Mouse (Mus musculus): ENCODE measurements around the gene Clk3. TPM values are rescaled to one million over a fixed set of nuclear protein-coding genes. Genes with fewer than 3 reads are reported as not detected.

Gene Clk3
- polyA plus RNA-seq, 1 experiment from 2014 or later: 57.1 TPM

DNA sequence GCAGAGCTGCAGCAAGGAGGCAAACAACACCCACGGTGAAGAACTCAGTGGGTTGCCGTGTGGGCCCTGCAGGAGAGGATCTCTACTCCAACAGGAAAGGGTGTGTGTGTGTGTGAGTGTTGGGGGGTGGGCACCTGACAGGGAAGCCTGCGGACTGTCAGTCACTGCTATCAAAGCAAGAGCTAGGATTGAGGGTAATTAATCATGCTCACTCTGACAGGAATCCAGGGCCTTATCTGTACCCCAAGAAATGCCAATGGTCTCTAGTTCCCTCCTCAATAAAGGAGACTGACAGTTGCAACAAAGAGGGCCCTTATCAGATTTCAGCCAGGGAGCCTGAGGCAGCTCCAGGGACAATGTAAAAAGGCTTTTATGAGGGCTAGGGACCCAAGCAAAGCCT is 37.4 kb upstream of the Clk3 start:
- 18% methylated on average over 3 of the region's 3 CpGs for WGBS
- Histone ChIP-seq H3K36me3 (peaks cover 22% of the 10 kb centered on the region), H3K9me3 (no peaks in the 10 kb centered on the region), H3K4me2 (no peak overlapping the region), H3K27me3 (replicated peaks) (no peaks in the 10 kb centered on the region), H3K9ac (peak overlapping the region; percentile 56), H3K4me3 (no peak overlapping the region), H3K4me1 (peaks cover 93% of the 10 kb centered on the region), H3K27ac (replicated peaks) (peak overlapping the region; percentile 68)
- no peak for ATAC-seq (ENCODE audit: extremely low read depth, insufficient number of reproducible peaks, low FRiP score, low TSS enrichment)

DNA sequence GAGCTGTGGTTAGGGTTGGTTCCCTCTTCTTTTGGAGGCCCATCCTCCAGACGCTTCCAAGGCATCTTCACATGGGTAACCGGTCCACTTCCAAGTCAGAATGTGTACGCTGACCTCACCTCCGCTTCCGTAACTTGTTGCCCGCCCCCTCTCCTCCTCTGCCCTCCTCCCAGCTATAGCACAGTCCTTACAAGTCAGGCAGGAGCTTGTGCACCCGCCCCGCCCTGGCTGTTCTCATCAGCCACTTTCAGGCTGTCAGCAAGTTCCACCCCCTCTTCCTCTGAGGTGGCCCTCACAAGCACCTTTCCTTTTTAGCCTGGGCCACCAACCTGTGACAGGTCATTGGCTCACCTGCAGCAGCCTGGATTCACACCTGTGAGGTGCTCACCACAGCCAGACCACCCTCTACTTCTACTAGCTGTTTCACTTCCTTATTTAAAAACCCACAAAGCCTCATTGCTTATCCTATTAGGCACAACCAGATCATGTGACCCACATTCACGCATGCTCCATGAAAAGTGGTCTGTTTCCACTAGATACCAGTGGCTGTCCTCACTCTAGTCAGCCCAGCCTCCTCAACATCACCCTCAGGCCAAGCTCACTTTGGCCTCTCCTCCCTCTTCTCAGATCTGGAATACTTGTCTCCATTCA is 34.8 kb upstream of the Clk3 start:
- H3K27me3 ChIP-seq (replicated peaks): no peaks in the 10 kb centered on the region
- H3K36me3 ChIP-seq: peaks cover 37% of the 10 kb centered on the region
- H3K9ac ChIP-seq: no peak overlapping the region
- no peaks in the 10 kb centered on the region for H3K9me3 ChIP-seq
- H3K4me3 ChIP-seq: no peak overlapping the region
- WGBS: 40% methylated on average over 9 of the region's 9 CpGs
- H3K27ac ChIP-seq (replicated peaks): peak overlapping the region; percentile 6; the same call in 1 of the 2 replicates
- H3K4me2 ChIP-seq: peak overlapping the region; percentile 47
- H3K4me1 ChIP-seq: peaks cover 69% of the 10 kb centered on the region
- ATAC-seq (ENCODE audit: extremely low read depth, insufficient number of reproducible peaks, low FRiP score, low TSS enrichment): peak; percentile 14; the same call in 1 of the 2 replicates

DNA sequence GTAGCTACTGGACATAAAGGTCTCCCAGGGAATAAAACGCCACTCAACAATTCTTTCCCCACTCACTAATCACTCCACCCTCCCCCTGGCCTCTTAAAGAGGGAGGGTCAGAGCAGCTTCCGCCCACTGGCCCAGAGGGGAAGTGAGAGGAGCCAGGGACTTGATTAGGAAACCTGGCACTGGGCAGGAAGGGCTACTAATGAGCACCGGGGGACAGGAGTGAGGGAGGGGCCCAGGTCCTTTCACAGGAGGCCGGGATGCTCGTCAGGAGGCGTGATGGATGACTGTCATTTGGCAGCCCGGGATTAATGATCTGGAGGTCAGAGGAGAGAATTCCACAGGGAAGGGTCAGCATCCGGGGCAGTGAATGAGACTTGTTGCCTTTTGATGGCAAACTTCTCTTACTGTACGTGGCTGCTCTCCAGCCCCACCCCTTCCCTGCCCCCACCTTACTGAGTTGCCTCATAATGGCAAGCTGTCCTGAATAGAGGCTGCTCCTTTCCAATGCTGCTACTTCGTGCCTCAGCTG is 33.1 kb upstream of the Clk3 start:
- no peaks in the 10 kb centered on the region for H3K9me3 ChIP-seq
- H3K27me3 ChIP-seq (replicated peaks): no peaks in the 10 kb centered on the region
- peak overlapping the region; percentile 31 for H3K4me2 ChIP-seq
- H3K4me1 ChIP-seq: peaks cover 55% of the 10 kb centered on the region
- peak overlapping the region; percentile 57 for H3K9ac ChIP-seq
- H3K36me3 ChIP-seq: peaks cover 54% of the 10 kb centered on the region
- H3K4me3 ChIP-seq: no peak overlapping the region
- WGBS: 8% methylated on average over 10 of the region's 10 CpGs
- H3K27ac ChIP-seq (replicated peaks): peak overlapping the region; percentile 21
- peak; percentile 33; the same call in 1 of the 2 replicates for ATAC-seq (ENCODE audit: extremely low read depth, insufficient number of reproducible peaks, low FRiP score, low TSS enrichment)

DNA sequence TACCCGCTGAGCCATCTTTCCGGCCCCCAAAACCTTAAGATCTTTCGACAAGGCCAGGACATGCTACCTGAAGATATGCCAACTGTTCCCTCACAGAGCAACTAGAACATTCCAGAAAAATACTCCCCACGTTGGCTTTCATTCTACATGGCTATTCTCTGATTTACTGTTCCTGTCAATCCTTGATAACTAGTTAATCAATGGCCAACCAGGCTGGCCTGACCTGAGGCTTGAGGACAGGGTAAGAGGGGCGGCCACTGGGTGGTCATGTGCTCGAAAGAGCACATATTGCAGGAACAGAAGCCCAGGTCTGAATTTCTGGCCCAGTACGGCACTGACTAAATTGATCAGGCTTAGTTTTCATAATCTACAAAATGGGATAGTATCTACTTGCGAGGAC is 31.8 kb upstream of the Clk3 start:
- Histone ChIP-seq H3K36me3 (peaks cover 67% of the 10 kb centered on the region), H3K27me3 (replicated peaks) (no peaks in the 10 kb centered on the region), H3K4me2 (no peak overlapping the region), H3K9me3 (no peaks in the 10 kb centered on the region), H3K27ac (replicated peaks) (no peak overlapping the region), H3K4me1 (peaks cover 41% of the 10 kb centered on the region), H3K9ac (no peak overlapping the region), H3K4me3 (no peak overlapping the region)
- WGBS: 91% methylated on average over 8 of the region's 8 CpGs
- ATAC-seq (ENCODE audit: extremely low read depth, insufficient number of reproducible peaks, low FRiP score, low TSS enrichment): no peak

DNA sequence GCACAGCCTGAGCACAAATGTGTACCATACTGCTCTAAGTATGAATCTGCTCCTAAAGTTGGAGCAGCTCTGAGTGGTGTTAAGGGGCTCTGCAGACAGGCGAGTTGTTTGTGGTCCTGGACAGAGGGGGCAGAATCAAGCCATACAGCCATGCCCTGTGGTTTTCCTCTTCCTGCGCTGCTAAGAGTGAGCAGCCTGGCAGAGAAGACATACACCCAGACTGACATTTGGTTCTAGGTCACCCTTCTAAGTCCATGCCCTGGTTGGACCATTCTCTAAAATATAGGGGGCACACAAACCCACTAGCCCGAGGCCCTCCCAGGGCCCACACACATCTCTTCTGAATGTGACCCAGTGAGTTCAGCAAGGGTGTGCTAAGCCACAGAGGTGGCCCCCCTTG is 24.1 kb upstream of the Clk3 start:
- peaks cover 50% of the 10 kb centered on the region for H3K36me3 ChIP-seq
- no peak overlapping the region for H3K9ac ChIP-seq
- no peak overlapping the region for H3K4me2 ChIP-seq
- no peaks in the 10 kb centered on the region for H3K27me3 ChIP-seq (replicated peaks)
- H3K27ac ChIP-seq (replicated peaks): no peak overlapping the region
- H3K9me3 ChIP-seq: no peaks in the 10 kb centered on the region
- peaks cover under 1% of the 10 kb centered on the region; the same call in 1 of the 2 replicates for H3K4me1 ChIP-seq
- H3K4me3 ChIP-seq: no peak overlapping the region
- WGBS: 71% methylated on average over 3 of the region's 3 CpGs
- ATAC-seq (ENCODE audit: extremely low read depth, insufficient number of reproducible peaks, low FRiP score, low TSS enrichment): 0 out of 2 replicates have a peak, but pooled peaks have one; percentile 12

DNA sequence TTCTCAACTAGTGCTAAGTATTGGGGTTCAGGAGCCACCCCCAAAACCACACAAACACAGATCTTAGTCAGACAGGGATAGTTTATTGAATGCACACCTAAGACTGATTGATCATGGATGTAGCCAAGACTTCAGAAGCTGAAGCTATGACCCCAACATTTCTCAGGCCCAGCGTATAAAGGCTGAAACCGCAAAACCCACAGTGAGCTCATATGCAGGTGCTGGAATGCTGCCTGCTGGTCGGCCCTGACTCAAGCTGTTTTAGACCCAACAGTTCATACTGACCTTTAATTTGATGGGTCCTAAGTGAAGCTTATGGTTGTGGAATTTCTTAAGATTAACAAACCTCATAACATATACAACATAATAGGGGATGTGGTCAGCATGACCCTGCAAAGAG is 17.0 kb upstream of the Clk3 start:
- WGBS: 85% methylated on average over 3 of the region's 3 CpGs
- no peak overlapping the region for H3K27ac ChIP-seq (replicated peaks)
- H3K4me1 ChIP-seq: peaks cover 11% of the 10 kb centered on the region; the same call in 1 of the 2 replicates
- no peaks in the 10 kb centered on the region; the same call in 1 of the 2 replicates for H3K36me3 ChIP-seq
- no peaks in the 10 kb centered on the region for H3K9me3 ChIP-seq
- H3K9ac ChIP-seq: no peak overlapping the region
- no peak overlapping the region for H3K4me2 ChIP-seq
- no peak overlapping the region for H3K4me3 ChIP-seq
- H3K27me3 ChIP-seq (replicated peaks): no peaks in the 10 kb centered on the region
- ATAC-seq (ENCODE audit: extremely low read depth, insufficient number of reproducible peaks, low FRiP score, low TSS enrichment): no peak

DNA sequence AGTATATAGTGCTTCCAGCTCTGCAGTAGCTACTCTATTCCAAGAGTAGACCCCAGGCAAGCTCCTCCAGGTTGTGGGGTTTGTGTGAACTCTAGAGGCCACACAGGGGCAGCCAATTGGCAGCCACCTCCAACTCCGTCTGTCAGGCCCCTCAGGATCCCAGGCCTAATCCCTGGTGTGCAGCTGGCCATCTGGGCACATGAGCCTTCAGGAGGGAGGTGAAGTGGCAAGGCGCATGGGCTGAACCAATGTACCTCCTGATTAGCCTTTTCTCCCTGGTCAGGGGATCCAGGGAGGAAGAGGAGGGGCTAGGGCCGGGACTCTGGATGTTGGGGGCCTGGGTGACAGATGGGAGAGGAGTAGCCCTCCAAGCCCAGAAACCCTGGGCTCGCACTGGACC is 10.1 kb upstream of the Clk3 start:
- Histone ChIP-seq H3K36me3 (no peaks in the 10 kb centered on the region), H3K27ac (replicated peaks) (no peak overlapping the region), H3K4me2 (no peak overlapping the region), H3K4me3 (no peak overlapping the region), H3K4me1 (peaks cover 33% of the 10 kb centered on the region), H3K27me3 (replicated peaks) (no peaks in the 10 kb centered on the region), H3K9me3 (no peaks in the 10 kb centered on the region), H3K9ac (no peak overlapping the region)
- 52% methylated on average over 4 of the region's 4 CpGs for WGBS
- no peak for ATAC-seq (ENCODE audit: extremely low read depth, insufficient number of reproducible peaks, low FRiP score, low TSS enrichment)

DNA sequence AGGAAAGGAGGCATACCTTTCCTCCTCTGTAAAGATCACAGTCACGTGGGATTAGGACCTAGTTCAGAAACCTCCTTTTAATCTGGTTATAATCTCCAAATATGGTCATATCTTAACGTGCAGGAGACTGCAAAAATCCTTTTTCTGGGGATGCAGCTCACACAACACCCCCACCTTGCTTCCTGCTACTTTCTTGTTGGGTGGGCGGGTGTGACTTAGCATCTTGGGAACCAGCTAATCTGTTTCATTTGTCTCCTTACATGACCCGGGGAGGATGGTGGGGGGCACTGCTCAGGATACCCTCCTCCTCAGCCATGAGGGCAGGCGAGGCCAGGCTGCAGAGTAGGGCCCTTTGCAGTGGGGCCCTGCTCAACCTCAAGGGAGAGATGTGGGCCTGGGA is 9.4 kb upstream of the Clk3 start:
- Histone ChIP-seq H3K4me2 (no peak overlapping the region), H3K27me3 (replicated peaks) (no peaks in the 10 kb centered on the region), H3K9ac (no peak overlapping the region), H3K4me3 (no peak overlapping the region), H3K9me3 (no peaks in the 10 kb centered on the region), H3K27ac (replicated peaks) (no peak overlapping the region), H3K4me1 (peaks cover 40% of the 10 kb centered on the region), H3K36me3 (no peaks in the 10 kb centered on the region)
- no peak for ATAC-seq (ENCODE audit: extremely low read depth, insufficient number of reproducible peaks, low FRiP score, low TSS enrichment)
- WGBS: 64% methylated on average over 5 of the region's 5 CpGs

DNA sequence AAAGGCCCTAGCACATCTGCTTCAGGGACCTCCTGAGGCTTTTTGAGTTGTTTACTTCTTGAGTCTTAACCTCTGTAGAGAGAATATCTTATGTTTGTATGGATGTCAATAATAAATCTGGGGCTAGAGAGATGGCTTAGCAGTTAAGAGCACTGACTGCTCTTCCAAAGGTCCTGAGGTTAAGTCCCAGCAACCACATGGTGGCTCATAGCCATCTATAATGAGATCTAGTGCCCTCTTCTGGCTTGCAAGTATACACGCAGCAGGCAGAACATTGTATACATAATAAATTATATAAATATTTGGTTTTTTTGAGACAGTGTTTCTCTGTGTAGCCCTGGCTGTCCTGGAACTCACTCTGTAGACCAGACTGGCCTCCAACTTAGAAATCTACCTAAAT is 8.5 kb upstream of the Clk3 start:
- Histone ChIP-seq H3K9me3 (no peaks in the 10 kb centered on the region), H3K4me3 (no peak overlapping the region), H3K27me3 (replicated peaks) (no peaks in the 10 kb centered on the region), H3K4me2 (no peak overlapping the region; the same call in 1 of the 2 replicates), H3K9ac (no peak overlapping the region), H3K36me3 (no peaks in the 10 kb centered on the region), H3K4me1 (peaks cover 49% of the 10 kb centered on the region), H3K27ac (replicated peaks) (peak overlapping the region; percentile 13; the same call in 1 of the 2 replicates)
- ATAC-seq (ENCODE audit: extremely low read depth, insufficient number of reproducible peaks, low FRiP score, low TSS enrichment): no peak
- 17% methylated on average over 1 of the region's 1 CpGs for WGBS

DNA sequence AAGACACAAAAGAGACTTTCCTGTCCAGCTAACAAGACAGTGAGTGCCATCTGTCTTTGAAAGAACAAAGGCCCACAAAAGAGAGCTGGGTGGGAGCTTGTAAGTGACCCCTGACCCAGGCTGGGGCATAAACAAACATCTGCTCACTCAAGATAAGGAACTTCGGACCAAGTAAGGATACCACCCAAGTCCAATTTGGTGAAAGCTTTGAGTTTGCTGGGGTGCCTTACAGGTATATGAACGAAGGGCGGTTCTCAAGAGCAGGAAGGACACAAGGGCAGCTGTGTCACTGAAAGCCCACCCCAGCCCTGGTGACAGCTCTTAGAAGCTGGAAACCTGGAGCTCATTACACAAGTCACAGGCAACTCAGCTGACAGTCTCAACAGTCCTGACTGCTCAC is 8.1 kb upstream of the Clk3 start:
- Histone ChIP-seq H3K27ac (replicated peaks) (peak overlapping the region; percentile 13; the same call in 1 of the 2 replicates), H3K4me2 (peak overlapping the region; percentile 8), H3K4me3 (no peak overlapping the region), H3K9me3 (no peaks in the 10 kb centered on the region), H3K36me3 (no peaks in the 10 kb centered on the region), H3K9ac (no peak overlapping the region), H3K27me3 (replicated peaks) (no peaks in the 10 kb centered on the region), H3K4me1 (peaks cover 53% of the 10 kb centered on the region)
- 40% methylated on average over 3 of the region's 3 CpGs for WGBS
- ATAC-seq (ENCODE audit: extremely low read depth, insufficient number of reproducible peaks, low FRiP score, low TSS enrichment): no peak

DNA sequence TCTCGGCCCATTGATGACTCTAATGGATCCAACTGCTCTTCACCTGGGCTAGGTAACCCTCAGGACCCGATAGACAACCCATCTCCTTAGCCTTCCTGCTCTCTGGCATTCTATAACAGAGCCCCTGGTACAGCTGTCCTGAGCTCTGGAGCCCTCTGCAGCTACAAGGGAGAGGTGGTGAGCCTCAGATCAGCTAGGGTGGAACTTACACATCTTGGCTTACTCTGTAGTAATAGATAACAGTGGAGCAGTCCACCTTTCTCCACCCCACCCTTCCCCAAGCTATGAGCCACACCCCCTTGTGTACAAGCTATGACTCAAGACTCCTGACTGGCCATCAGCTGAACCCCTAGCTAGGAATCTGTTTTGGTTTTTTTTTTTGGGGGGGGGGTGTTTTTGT is 5.2 kb upstream of the Clk3 start:
- Histone ChIP-seq H3K27me3 (replicated peaks) (no peaks in the 10 kb centered on the region), H3K4me1 (peaks cover 75% of the 10 kb centered on the region), H3K9ac (no peak overlapping the region), H3K36me3 (no peaks in the 10 kb centered on the region), H3K9me3 (no peaks in the 10 kb centered on the region), H3K27ac (replicated peaks) (peak overlapping the region; percentile 77), H3K4me2 (peak overlapping the region; percentile 41; the same call in 1 of the 2 replicates), H3K4me3 (no peak overlapping the region)
- ATAC-seq (ENCODE audit: extremely low read depth, insufficient number of reproducible peaks, low FRiP score, low TSS enrichment): peak; percentile 65
- WGBS: 70% methylated on average over 2 of the region's 2 CpGs

DNA sequence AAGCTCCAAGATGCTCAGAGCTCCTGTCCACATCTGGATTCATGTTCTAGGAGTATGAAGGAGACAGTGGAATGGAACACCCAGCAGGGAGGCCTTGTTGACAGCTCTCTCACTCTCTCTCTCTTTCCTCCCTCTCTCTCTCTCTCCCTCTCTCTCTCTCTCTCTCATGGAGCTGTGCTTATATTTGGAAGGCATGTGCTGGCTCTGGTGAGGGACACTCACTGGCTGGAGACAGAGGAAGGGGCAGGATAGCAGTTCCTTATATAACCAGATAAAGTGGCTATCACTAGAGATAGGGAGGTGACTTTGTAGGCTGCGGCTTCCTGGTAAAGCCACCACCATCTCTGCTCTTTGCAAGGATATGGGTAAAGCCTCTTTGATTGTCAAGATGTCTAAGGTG is 4.6 kb upstream of the Clk3 start:
- Histone ChIP-seq H3K4me1 (peaks cover 75% of the 10 kb centered on the region), H3K36me3 (no peaks in the 10 kb centered on the region), H3K27me3 (replicated peaks) (no peaks in the 10 kb centered on the region), H3K4me2 (peak overlapping the region; percentile 41), H3K9ac (peak overlapping the region; percentile 64), H3K9me3 (no peaks in the 10 kb centered on the region), H3K27ac (replicated peaks) (peak overlapping the region; percentile 77), H3K4me3 (no peak overlapping the region)
- 37% methylated on average over 1 of the region's 1 CpGs for WGBS
- no peak for ATAC-seq (ENCODE audit: extremely low read depth, insufficient number of reproducible peaks, low FRiP score, low TSS enrichment)
